Mouse (Mus musculus) intestine, embryonic 15.5 days (tissue): Measurements from ENCODE around the gene Rhod. TPM values are rescaled to one million over a fixed set of nuclear protein-coding genes. Genes with fewer than 3 reads are reported as not detected.
A peak's percentile ranks its signal among the peaks of the same experiment; 100 is the strongest.

ENCODE experiments used
- ATAC-seq: fragments of 200-750 bp; cut with Nextera tagmentation; 2 replicates; pipeline ENCODE4 v1.8.0; 2017; ENCODE audit warnings: moderate TSS enrichment, moderate library complexity
- H3K27ac ChIP-seq: fragments of 300-500 bp; sonication (generic); 2 replicates; pipeline ENCODE4 v1.5.1; 2015; ENCODE audit warnings: mild to moderate bottlenecking, inconsistent platforms
- H3K27me3 ChIP-seq: fragments of 300-500 bp; sonication (generic); replicated peaks from 2 replicates; pipeline ENCODE4 v1.6.1; 2015; ENCODE audit warnings: inconsistent platforms
- H3K36me3 ChIP-seq: fragments of 300-500 bp; sonication (generic); 2 replicates; pipeline ENCODE4 v1.6.1; 2015; ENCODE audit warnings: inconsistent platforms
- H3K4me1 ChIP-seq: fragments of 300-500 bp; sonication (generic); replicated peaks from 2 replicates; pipeline ENCODE4 v1.6.1; 2015; ENCODE audit warnings: inconsistent platforms
- H3K4me2 ChIP-seq: fragments of 300-500 bp; sonication (generic); replicated peaks from 2 replicates; pipeline ENCODE4 v1.6.1; 2015; ENCODE audit warnings: mild to moderate bottlenecking, inconsistent platforms
- H3K4me3 ChIP-seq: fragments of 300-500 bp; sonication (generic); replicated peaks from 2 replicates; pipeline ENCODE4 v1.5.1; 2015; ENCODE audit warnings: inconsistent platforms
- H3K9ac ChIP-seq: fragments of 300-500 bp; sonication (generic); 2 replicates; pipeline ENCODE4 v1.6.1; 2015; ENCODE audit warnings: inconsistent platforms
- H3K9me3 ChIP-seq: fragments of 300-500 bp; sonication (generic); 2 replicates; pipeline ENCODE4 v1.6.1; 2016; ENCODE audit warnings: inconsistent platforms
- WGBS: fragments of 180-500 bp; shearing (Covaris S2); methylation state at CpG from one replicate; pipeline ENCODE4 v1.1.7; 2015; 5-methylcytosine and 5-hydroxymethylcytosine counted together
- polyA plus RNA-seq: library from polyadenylated mRNA; unstranded; fragments of >200 nt; fragmentation: Nextera tagmentation; extraction: Ambion mirVana; gene quantifications from 2 replicates; pipeline ENCODE4 v1.2.1, GENCODE M21; 2015

Rhod gene
- 20.0 and 21.6 TPM in 2 replicates for polyA plus RNA-seq

DNA sequence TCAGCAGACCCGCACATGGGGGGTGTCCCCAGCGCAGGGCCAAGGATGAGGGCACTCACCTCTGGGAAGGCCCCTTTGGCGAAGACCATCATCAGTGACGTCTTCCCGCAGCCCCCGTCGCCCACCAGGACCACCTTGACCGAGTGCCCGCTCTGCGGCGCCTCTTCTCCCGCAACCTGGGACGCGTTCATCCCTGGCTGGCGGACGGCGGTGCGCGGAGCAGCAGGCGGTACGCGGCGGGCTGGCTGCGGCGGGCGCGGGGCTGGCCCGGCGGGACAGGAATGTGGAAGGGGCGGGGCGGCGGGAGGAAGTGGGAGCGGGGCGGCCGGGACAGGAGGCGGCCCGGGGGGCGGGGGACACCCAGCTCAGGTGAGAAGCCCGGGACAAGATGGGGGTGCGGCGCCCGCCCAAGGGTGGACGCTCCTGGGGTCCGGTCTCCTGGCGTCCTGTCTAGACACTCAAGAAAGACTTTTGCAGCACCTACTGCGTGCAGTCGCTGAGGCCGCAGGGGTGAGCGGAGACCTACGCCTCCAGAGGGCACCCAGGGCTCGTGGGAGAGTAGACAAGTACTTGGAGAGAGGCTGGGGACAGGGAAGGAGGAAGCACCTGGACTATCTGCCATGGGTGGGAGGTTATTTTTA, at the start of gene Rhod:
Gene Rhod, minus strand, starts transcription at position 272 of the 641 bp plus-strand sequence.
- ATAC-seq = peak; percentile 79
- Histone ChIP-seq H3K9ac (peak within 1 kb of the TSS; percentile 75), H3K4me3 (peak within 1 kb of the TSS; percentile 72), H3K36me3 (no peaks in the 10 kb centered on the region), H3K4me2 (peak within 1 kb of the TSS; percentile 92), H3K27me3 (no peaks in the 10 kb centered on the region), H3K9me3 (no peaks in the 10 kb centered on the region), H3K4me1 (peaks cover 26% of the 10 kb centered on the region), H3K27ac (peak within 1 kb of the TSS; percentile 33)
- WGBS = under 1% methylated on average over 49 of the region's 51 CpGs

DNA sequence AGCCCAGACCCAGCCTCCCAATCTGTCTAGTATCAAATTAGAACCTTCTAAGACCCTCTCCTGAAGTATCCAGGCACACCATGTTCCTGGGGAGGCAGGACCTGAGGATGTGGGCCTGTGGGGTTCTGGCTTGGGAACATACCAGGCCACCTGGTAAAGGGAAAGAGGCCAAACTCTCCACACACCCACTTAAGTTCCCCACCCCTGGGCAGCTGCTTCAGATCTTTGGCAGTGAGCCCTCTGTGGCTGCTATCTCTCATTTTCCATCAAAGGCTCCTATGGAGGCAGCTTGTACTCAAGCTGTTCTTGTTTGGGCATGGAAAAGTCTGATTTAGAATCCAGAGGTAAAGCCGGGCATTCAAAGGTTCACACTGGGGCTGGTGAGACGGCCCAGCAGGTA, 48.6 kb upstream of the Rhod start:
- H3K9ac ChIP-seq = no peak overlapping the region
- ATAC-seq = no peak
- H3K4me3 ChIP-seq = no peak overlapping the region
- H3K9me3 ChIP-seq = no peaks in the 10 kb centered on the region
- H3K27ac ChIP-seq = no peak overlapping the region
- H3K4me2 ChIP-seq = no peak overlapping the region
- H3K4me1 ChIP-seq = no peaks in the 10 kb centered on the region
- 78% methylated on average over 2 of the region's 2 CpGs for WGBS
- H3K27me3 ChIP-seq = no peaks in the 10 kb centered on the region
- no peaks in the 10 kb centered on the region for H3K36me3 ChIP-seq

DNA sequence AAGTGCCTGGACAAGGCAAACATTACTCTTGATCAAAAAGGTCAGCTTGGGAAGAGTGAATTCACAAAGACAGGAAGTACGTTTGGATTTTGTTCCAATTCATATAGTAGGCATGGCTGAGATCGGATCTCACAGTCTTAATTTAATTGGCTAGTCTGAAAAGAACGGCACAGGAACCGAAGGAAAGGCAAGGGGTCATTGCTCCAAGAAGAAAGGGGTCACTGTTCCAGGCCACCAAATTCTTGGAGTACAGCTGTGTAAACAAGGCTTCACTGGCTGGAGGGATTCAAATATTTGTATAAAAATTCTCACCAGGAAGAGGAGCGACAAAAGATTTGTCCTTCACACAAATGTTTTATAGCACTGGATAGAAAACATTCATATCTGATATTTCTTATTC, 45.8 kb upstream of the Rhod start:
- Histone ChIP-seq H3K9ac (no peak overlapping the region), H3K4me1 (no peaks in the 10 kb centered on the region), H3K27ac (no peak overlapping the region), H3K9me3 (no peaks in the 10 kb centered on the region), H3K4me2 (no peak overlapping the region), H3K4me3 (no peak overlapping the region), H3K27me3 (no peaks in the 10 kb centered on the region), H3K36me3 (no peaks in the 10 kb centered on the region)
- no peak for ATAC-seq
- 28% methylated on average over 5 of the region's 5 CpGs for WGBS

DNA sequence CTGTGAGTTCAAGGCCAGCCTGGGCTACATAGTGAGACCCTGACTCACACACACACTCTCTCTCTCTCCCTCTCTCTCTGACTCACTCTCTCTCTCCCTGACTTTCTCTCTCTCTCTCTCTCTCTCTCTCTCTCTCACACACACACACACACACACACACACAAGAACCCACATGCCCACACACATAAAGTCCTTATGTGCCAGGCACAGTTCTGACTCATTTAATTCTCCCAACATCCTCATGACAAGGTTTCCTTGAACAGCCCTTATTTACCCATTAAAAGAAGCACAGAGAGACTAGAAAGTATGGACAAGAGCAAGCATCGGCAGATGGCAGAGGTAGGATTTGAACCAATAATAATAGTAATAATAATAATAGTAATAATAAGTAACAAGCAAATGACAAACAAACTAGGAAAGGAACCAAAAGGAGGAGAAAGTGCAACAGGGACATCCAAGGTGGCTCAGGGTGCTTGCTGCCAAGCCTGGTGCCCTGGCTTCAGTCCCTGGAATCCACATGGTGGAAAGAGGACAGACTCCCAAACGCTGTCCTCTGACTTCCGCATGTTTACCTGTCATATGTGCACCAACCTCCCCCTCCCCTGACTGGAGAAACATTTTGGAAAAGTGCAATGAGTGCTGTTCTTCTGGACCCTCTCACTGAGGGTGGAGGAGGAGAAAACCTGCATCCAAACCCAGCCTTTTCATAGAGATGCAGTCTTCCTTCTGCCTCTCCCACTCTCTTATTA, 43.1 kb upstream of the Rhod start:
- no peak overlapping the region for H3K9ac ChIP-seq
- ATAC-seq = no peak
- 73% methylated on average over 3 of the region's 3 CpGs for WGBS
- no peak overlapping the region for H3K27ac ChIP-seq
- peaks cover 3% of the 10 kb centered on the region; the same call in 1 of the 2 replicates for H3K27me3 ChIP-seq
- H3K4me3 ChIP-seq = no peak overlapping the region
- H3K36me3 ChIP-seq = no peaks in the 10 kb centered on the region
- H3K9me3 ChIP-seq = no peaks in the 10 kb centered on the region
- no peak overlapping the region for H3K4me2 ChIP-seq
- peaks cover under 1% of the 10 kb centered on the region; the same call in 1 of the 2 replicates for H3K4me1 ChIP-seq

DNA sequence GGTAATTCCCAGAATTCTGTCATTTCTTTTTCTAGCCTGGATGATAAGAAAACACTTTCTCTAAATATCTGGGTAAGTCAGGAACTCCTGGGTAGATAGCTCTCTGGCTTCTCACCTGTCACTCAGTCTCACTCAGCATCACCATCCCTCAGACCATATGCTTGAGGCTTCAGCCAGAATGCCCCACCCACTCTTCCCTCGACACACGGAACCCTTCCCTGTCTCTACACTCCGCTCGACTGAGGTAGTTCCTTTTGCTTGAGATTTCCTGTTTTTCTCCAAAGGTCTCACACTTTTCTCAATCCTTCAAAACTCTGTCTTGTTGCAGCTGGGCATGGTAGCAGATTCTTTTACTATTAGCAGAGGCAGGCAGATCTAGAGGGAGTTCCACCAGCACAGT, 42.1 kb upstream of the Rhod start:
- no peak overlapping the region for H3K9ac ChIP-seq
- WGBS = 31% methylated on average over 4 of the region's 4 CpGs
- no peaks in the 10 kb centered on the region for H3K36me3 ChIP-seq
- no peak overlapping the region for H3K27ac ChIP-seq
- ATAC-seq = no peak
- H3K9me3 ChIP-seq = no peaks in the 10 kb centered on the region
- no peak overlapping the region for H3K4me2 ChIP-seq
- peaks cover 10% of the 10 kb centered on the region; the same call in 1 of the 2 replicates for H3K4me1 ChIP-seq
- no peak overlapping the region for H3K4me3 ChIP-seq
- peaks cover 12% of the 10 kb centered on the region for H3K27me3 ChIP-seq

DNA sequence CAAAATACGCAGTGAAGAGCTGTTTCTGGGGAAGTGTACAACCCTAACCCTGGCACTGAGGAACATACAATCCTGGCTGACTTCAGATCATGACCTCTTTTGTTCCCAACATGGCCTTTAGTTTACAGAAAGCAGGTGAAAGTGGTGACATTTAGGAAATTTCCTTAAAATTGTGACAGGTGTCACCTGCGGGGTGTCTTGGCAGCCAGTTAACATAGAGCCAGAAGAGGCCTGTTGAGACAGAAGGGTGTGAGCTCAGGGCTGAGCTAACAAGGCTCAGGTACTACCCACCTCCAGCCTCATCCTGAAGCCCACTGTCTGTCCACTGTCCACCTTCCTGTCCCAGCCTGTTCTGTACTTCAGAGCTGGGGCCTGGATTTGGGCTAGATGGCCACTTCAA, 40.8 kb upstream of the Rhod start:
- WGBS = 84% methylated on average over 2 of the region's 2 CpGs
- ATAC-seq = no peak
- no peak overlapping the region for H3K4me3 ChIP-seq
- H3K9me3 ChIP-seq = no peaks in the 10 kb centered on the region
- H3K36me3 ChIP-seq = no peaks in the 10 kb centered on the region
- H3K9ac ChIP-seq = no peak overlapping the region
- H3K27me3 ChIP-seq = peaks cover 25% of the 10 kb centered on the region
- no peak overlapping the region for H3K4me2 ChIP-seq
- peaks cover 10% of the 10 kb centered on the region; the same call in 1 of the 2 replicates for H3K4me1 ChIP-seq
- H3K27ac ChIP-seq = no peak overlapping the region

DNA sequence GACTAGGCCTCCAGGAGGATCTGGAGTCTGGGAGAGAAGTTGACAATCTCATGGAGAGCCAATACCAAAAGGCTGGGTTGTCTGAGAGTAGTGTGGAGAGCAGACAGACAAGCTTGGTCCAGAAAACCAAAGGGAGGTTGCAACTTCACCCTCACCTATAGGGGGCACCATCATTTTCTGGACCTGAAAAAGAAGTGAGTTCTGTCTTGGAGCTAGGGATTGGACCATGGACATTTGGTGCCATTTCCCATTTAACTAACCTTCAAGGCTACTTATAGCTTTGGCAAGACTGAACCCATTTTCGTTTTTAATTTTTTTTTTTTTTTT, 38.9 kb upstream of the Rhod start:
- Histone ChIP-seq H3K4me2 (peak overlapping the region; percentile 26), H3K27ac (no peak overlapping the region), H3K36me3 (no peaks in the 10 kb centered on the region), H3K4me1 (peaks cover 10% of the 10 kb centered on the region; the same call in 1 of the 2 replicates), H3K4me3 (no peak overlapping the region), H3K27me3 (peaks cover 34% of the 10 kb centered on the region), H3K9me3 (no peaks in the 10 kb centered on the region), H3K9ac (no peak overlapping the region; the same call in 1 of the 2 replicates)
- 25% methylated on average over 1 of the region's 1 CpGs for WGBS
- ATAC-seq = peak; percentile 54

DNA sequence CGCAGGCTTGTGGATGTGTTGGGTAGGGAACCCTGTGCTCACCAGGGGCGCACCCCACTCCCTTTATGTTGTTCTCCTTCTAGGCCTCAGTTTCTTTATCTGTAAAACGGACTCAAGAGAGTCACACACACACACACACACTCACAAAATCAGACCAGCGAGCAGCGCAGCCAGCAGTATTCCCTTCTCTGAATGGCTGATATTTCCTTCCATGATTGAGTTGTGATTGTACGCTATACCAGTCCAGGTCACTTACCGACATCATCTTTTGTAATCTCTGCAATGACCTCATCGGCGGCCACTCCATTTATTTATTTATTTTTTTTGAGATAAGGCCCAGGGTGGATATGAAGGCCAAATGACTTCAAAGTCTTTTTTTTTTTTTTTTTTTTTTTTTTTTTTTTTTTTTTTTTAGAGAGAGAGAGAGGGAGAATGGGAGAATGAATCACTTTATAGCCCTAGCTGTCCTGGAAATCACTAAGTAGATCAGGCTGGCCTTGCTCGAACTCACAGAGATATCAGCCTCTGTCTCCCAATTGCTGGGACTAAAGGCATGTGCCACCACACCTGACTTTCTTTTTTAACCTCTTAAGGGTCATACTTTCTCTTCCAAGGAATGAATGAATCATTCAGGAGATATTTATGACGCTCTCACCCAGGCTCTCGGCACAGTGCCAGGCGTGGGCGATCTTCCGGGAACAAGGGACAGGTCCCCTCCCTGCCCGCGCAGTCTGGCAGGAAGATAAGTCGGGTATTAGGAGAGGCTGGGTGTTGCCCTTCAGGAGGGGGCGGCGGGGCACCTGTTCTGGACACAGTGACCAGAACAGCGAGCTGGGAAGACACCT, 38.3 kb upstream of the Rhod start, which contains the start of gene Syt12:
Gene Syt12, minus strand, starts transcription at position 103 of the 845 bp plus-strand sequence.
- H3K4me1 ChIP-seq = peaks cover 10% of the 10 kb centered on the region; the same call in 1 of the 2 replicates
- 21% methylated on average over 21 of the region's 21 CpGs for WGBS
- H3K27me3 ChIP-seq = peaks cover 34% of the 10 kb centered on the region

DNA sequence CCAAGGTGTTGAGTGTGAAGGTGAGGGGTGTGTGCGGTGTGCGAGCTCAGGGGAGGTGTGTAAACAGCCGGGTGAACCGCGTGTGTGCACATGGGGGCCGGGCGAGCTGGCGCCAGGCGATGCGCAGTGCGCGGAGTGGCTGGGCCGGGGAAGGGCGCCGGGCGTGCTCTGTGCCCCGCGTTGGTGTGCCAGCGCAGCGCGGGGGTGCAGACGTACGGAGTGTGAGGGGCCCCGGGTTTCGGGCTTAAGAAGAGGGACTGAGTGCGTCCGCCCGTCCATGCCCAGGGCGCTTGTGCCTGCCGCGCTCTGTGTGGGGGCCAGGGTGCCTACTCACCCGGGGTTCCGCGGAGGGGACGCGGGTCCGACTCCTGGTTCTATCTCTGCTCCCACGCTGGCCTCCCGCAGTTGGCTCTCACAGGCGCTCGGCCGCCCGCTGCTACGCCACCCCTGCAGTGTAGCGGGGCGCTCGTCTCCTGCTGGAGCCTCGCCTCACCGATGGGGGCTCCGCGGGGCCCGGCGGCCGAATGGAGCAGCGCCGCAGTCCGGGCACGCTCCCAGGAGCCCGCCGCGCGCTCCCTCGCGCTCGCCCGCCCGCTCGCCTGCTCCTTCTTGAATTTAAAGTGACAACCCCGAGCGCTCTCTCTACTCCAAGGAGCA, 37.5 kb upstream of the Rhod start:
- Histone ChIP-seq H3K27me3 (peaks cover 34% of the 10 kb centered on the region), H3K4me3 (peak overlapping the region; percentile 51), H3K4me2 (peak overlapping the region; percentile 100), H3K9ac (peak overlapping the region; percentile 51), H3K36me3 (no peaks in the 10 kb centered on the region), H3K9me3 (no peaks in the 10 kb centered on the region), H3K27ac (no peak overlapping the region), H3K4me1 (peaks cover 10% of the 10 kb centered on the region; the same call in 1 of the 2 replicates)
- peak; percentile 60 for ATAC-seq
- WGBS = under 1% methylated on average over 70 of the region's 70 CpGs

More for the DNA sequence above, 38.3 kb upstream of the Rhod start, which contains the start of gene Syt12:
- peak; percentile 83 for ATAC-seq
- Histone ChIP-seq H3K9ac (peak within 1 kb of the TSS; percentile 51), H3K27ac (no peak within 1 kb of the TSS), H3K36me3 (no peaks in the 10 kb centered on the region), H3K4me3 (peak within 1 kb of the TSS; percentile 51), H3K9me3 (no peaks in the 10 kb centered on the region), H3K4me2 (peak within 1 kb of the TSS; percentile 100)

DNA sequence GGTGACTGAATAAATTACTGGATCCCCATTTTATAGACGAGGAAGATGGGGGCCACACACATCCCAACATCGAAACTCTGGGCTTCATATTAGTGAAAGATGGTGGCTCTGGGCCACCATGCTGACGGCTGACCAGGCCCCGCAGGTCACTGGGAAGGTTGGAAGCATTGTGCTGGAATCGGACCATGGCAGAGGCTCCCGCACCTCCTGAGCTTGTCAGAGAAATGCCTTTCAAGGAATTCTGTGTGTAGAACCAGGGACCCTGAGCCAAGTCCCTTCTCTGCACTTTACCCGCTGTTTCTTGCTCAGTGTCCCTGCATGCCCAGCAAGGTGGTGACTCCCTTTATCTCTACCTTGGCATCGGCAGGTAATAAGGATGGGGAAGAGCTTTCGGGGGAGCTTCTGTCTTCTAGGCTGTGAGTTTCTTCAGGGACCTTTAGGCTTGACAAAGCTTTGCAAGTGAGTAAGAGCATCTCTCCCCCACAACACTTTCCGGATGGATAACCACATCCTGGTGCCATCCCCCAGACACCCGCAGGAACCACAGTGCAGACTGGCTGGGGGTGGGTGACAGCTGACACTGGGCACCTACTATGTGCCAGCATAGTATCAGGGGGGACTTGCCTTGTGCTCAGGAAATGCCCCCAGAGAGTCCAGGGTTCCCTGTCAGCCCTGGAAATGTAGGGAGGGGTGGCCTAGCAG, 36.1 kb upstream of the Rhod start:
- H3K36me3 ChIP-seq = no peaks in the 10 kb centered on the region
- H3K4me2 ChIP-seq = no peak overlapping the region
- H3K27ac ChIP-seq = no peak overlapping the region
- WGBS = 80% methylated on average over 11 of the region's 11 CpGs
- peaks cover 10% of the 10 kb centered on the region; the same call in 1 of the 2 replicates for H3K4me1 ChIP-seq
- no peak overlapping the region for H3K9ac ChIP-seq
- peaks cover 34% of the 10 kb centered on the region for H3K27me3 ChIP-seq
- H3K4me3 ChIP-seq = no peak overlapping the region
- H3K9me3 ChIP-seq = no peaks in the 10 kb centered on the region
- no peak for ATAC-seq

DNA sequence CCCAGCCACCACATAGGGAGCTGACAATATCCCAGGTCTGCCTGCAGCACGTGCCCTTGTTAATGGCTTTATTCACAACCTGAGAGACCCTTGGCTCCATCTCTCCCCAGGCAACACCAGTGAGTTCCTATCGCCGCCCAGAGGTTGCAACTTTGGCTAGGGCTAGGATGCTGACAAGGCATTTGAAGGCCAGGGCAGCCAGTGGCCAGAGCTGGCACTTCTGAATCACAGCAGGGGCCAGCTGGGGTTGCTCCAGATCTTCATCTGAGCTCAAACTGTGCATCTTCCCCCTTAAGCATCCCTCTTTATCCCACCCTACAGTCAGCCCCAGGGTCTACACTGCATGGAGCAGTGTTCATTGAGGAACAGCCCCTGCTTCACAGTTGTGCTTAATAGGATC, 35.5 kb upstream of the Rhod start:
- ATAC-seq = no peak
- H3K27me3 ChIP-seq = peaks cover 34% of the 10 kb centered on the region
- no peaks in the 10 kb centered on the region for H3K9me3 ChIP-seq
- no peak overlapping the region for H3K9ac ChIP-seq
- H3K27ac ChIP-seq = no peak overlapping the region
- 53% methylated on average over 3 of the region's 3 CpGs for WGBS
- H3K4me3 ChIP-seq = no peak overlapping the region
- no peak overlapping the region for H3K4me2 ChIP-seq
- peaks cover 10% of the 10 kb centered on the region; the same call in 1 of the 2 replicates for H3K4me1 ChIP-seq
- no peaks in the 10 kb centered on the region for H3K36me3 ChIP-seq
